Mouse (Mus musculus) limb, embryonic 11.5 days (tissue): ENCODE measurements around the gene Pklr. TPM values are rescaled to one million over a fixed set of nuclear protein-coding genes. Genes with fewer than 3 reads are reported as not detected.
A peak's percentile ranks its signal among the peaks of the same experiment; 100 is the strongest.

Source experiments
- ATAC-seq: fragments of 200-750 bp; cut with Nextera tagmentation; 2 replicates; pipeline ENCODE4 v1.8.0; 2017; ENCODE audit warnings: low read depth; ENCODE audit not compliant: insufficient number of reproducible peaks, low FRiP score, low TSS enrichment
- DNase-seq: peaks from one replicate; pipeline ENCODE4 v3.0.0-alpha.2; 2015; ENCODE audit warnings: low spot score
- H3K27ac ChIP-seq: fragments of 300-500 bp; sonication (generic); replicated peaks from 2 replicates; pipeline ENCODE4 v1.5.1; 2014; ENCODE audit warnings: low read depth, mild to moderate bottlenecking, low read length
- H3K27me3 ChIP-seq: fragments of 300-500 bp; sonication (generic); 2 replicates; pipeline ENCODE4 v1.6.1; 2014; ENCODE audit warnings: mild to moderate bottlenecking, low read length, mixed read lengths; ENCODE audit not compliant: control insufficient read depth, insufficient read depth
- H3K36me3 ChIP-seq: fragments of 300-500 bp; sonication (generic); 2 replicates; pipeline ENCODE4 v1.6.1; 2014; ENCODE audit warnings: mild to moderate bottlenecking, low read length, moderate library complexity, mixed read lengths; ENCODE audit not compliant: control insufficient read depth, insufficient read depth
- H3K4me1 ChIP-seq: fragments of 300-500 bp; sonication (generic); 2 replicates; pipeline ENCODE4 v1.6.1; 2014; ENCODE audit warnings: low read length, mixed read lengths; ENCODE audit not compliant: control insufficient read depth, insufficient read depth
- H3K4me2 ChIP-seq: fragments of 300-500 bp; sonication (generic); 2 replicates; pipeline ENCODE4 v1.6.1; 2014; ENCODE audit warnings: low read depth, mild to moderate bottlenecking, moderate library complexity; ENCODE audit not compliant: severe bottlenecking
- H3K4me3 ChIP-seq: fragments of 300-500 bp; sonication (generic); 2 replicates; pipeline ENCODE4 v1.5.1; 2014; ENCODE audit warnings: low read depth, low read length
- H3K9ac ChIP-seq: fragments of 300-500 bp; sonication (generic); 2 replicates; pipeline ENCODE4 v1.6.1; 2014; ENCODE audit warnings: mild to moderate bottlenecking, low read length
- H3K9me3 ChIP-seq: fragments of 300-500 bp; sonication (generic); 2 replicates; pipeline ENCODE4 v1.6.1; 2016; ENCODE audit warnings: low read length; ENCODE audit not compliant: control insufficient read depth
- WGBS: fragments of 180-500 bp; shearing (Covaris S2); extraction: QIAGEN DNeasy Blood & Tissue Kit; methylation state at CpG from one replicate; pipeline ENCODE4 v1.1.7; 2014; 5-methylcytosine and 5-hydroxymethylcytosine counted together
- polyA plus RNA-seq: library from polyadenylated mRNA; unstranded; fragments of >200 nt; fragmentation: Nextera tagmentation; extraction: Ambion mirVana; gene quantifications from 2 replicates; pipeline ENCODE4 v1.2.1, GENCODE M21; 2014

Gene Pklr
- polyA plus RNA-seq, 1 experiment from 2014 or later: 1.2 TPM

DNA sequence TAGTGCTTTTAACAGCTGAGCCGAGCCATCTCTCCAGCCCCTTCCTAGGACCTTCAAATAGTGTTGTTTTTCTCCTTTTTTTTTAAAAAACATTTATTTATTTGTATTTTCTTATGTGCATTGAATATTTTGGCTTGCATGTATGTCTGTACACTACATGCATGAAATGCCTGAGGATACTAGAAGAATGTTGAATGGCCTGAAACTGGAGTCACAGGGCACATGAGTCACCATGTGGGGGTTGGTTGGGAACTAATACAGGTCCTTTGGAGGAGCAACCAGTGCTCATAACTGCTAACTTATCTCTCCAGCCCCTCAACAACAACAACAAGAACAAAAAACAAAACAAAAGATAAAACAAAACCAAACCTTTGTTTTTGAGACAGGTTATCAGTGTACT, 27.2 kb downstream of the Pklr start:
- peaks cover 7% of the 10 kb centered on the region; the same call in 1 of the 2 replicates for H3K27me3 ChIP-seq
- H3K4me1 ChIP-seq: peaks cover 21% of the 10 kb centered on the region
- no peak for ATAC-seq
- no peak for DNase-seq
- H3K9me3 ChIP-seq: no peaks in the 10 kb centered on the region
- no peak overlapping the region for H3K4me2 ChIP-seq
- H3K9ac ChIP-seq: no peak overlapping the region
- H3K36me3 ChIP-seq: peaks cover under 1% of the 10 kb centered on the region; the same call in 1 of the 2 replicates
- WGBS: 56% methylated on average over 1 of the region's 1 CpGs
- H3K4me3 ChIP-seq: no peak overlapping the region
- H3K27ac ChIP-seq: no peak overlapping the region

DNA sequence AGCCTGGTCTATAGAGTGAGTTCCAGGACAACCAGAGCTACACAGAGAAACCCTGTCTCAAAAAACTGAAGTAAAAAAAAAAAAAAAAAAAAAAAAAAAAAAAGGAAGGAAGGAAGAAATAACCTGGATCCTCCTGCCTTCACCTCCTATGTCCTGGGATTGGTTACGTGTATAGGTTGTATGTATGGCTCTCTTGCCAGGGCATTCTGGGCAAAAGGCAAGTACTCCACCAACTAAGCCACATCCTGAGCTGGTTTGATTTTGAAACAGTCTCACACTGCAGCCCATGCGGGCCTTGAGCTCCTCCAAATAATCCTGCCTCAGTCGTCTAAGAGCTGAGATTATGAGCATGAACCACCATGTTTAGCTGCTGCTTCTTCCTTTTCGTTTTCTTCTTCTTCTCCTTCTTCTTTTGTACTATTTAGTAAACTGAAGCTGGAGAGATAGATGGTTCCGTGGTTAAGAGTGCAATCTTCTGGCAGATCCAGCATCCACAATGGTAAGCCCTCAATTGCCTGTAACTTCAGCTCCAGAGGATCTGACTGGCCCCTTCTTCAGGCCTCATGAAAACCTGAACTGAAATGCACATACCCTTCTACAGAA, 27.8 kb downstream of the Pklr start:
- Histone ChIP-seq H3K27me3 (peaks cover 7% of the 10 kb centered on the region; the same call in 1 of the 2 replicates), H3K4me1 (peaks cover 21% of the 10 kb centered on the region), H3K9me3 (no peaks in the 10 kb centered on the region), H3K36me3 (peaks cover 5% of the 10 kb centered on the region), H3K9ac (peak overlapping the region; percentile 8), H3K4me3 (peak overlapping the region; percentile 61), H3K27ac (no peak overlapping the region), H3K4me2 (peak overlapping the region; percentile 76; the same call in 1 of the 2 replicates)
- no peak for ATAC-seq
- DNase-seq: no peak
- WGBS: 82% methylated on average over 5 of the region's 5 CpGs

DNA sequence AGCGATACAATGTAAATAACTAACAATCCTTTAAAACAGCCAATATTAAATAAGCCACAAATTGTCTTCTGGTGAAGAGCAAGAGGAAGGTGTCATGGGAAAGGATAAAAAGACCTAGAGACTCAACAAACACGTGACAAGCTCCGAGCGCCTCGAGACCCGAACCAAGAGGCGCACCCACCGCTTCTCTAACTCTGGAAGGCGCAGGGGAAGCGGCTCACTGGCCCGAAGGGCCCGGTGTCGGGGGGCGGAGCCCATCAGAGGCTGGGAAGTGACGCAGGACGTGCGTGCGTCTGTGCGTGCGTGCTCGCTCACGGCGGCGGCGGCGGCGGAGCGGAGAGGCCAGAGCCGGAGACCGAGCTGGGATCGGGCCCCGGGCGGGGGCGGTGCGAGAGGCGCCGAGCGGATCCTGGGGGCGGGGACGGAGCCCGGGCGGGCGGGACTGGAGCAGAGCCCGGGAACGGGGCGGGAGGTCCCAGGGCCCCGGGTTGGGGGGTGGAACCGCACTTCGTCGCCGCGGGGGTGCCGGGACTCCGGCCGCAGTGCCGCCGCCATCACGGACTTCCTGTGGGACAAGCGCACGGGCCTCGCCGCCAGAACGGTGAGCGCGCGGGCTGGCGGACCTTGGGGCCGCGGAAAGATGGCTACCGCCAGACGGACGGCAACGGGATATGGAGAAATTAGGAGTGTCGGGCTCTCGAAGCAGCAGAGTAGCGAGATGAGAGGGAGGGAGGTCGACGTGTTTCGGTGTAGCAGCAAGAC, 28.7 kb downstream of the Pklr start, which contains the start of gene Clk2:
Clk2 (plus strand) TSS at position 290 of the 762 bp plus-strand sequence.
- 1% methylated on average over 75 of the region's 79 CpGs for WGBS
- Histone ChIP-seq H3K9ac (peak within 1 kb of the TSS; percentile 92), H3K4me3 (peak within 1 kb of the TSS; percentile 61), H3K36me3 (peaks cover 11% of the 10 kb centered on the region), H3K27me3 (no peaks in the 10 kb centered on the region), H3K27ac (peak within 1 kb of the TSS; percentile 89), H3K9me3 (no peaks in the 10 kb centered on the region), H3K4me2 (peak within 1 kb of the TSS; percentile 76), H3K4me1 (peaks cover 19% of the 10 kb centered on the region)
- ATAC-seq: peak; percentile 95
- DNase-seq: peak; percentile 95

DNA sequence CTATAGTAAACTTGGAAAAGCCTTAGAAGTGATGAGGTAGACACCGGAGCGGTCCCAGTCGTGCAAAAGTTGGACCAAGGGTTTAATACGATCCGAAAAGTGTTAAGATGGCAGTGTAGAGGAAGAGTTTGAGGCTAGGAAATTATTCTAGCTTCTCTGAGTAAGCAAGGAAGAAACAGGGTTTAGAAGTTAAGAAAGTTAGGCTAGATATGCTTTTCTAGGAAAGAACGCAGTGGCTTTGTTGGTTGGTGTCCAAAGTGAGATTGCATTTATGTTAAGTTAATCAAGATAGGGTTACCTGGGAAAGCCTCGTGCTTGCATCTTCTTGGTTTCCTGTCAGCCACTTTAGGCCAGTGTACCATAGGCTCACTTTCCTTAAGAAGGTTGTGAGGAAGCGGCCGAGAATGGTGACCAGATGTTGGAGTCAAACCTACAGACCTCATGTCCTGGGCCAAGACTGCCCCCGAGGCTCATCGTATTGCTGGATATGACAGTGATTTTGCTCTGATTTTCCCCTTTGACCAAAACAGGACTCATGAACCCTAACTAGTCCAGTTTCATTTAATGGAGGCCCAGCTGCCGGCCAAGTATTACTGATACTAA, 29.4 kb downstream of the Pklr start:
- WGBS: 18% methylated on average over 12 of the region's 12 CpGs
- no peak for DNase-seq
- no peak for ATAC-seq

DNA sequence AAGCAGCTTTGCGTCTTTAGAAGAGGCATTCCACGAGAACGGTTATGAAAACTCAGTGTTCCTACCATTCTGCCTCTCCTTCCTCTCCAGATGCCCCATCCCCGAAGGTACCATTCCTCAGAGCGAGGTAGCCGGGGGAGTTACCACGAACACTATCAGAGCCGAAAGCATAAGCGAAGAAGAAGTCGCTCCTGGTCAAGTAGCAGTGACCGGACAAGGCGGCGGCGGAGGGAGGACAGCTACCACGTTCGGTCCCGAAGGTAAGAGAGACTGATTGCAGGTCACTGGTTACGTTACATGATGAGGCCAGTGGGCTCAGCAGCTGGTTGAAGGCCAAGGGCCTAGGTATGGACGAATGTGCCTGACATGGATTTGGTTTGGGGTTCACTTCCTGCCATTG, 31.0 kb downstream of the Pklr start:
- H3K9ac ChIP-seq: no peak overlapping the region
- H3K27ac ChIP-seq: no peak overlapping the region
- no peaks in the 10 kb centered on the region for H3K27me3 ChIP-seq
- H3K4me2 ChIP-seq: no peak overlapping the region
- H3K4me1 ChIP-seq: peaks cover 15% of the 10 kb centered on the region
- ATAC-seq (no peak), DNase-seq (no peak)
- H3K36me3 ChIP-seq: peaks cover 22% of the 10 kb centered on the region
- H3K9me3 ChIP-seq: no peaks in the 10 kb centered on the region
- H3K4me3 ChIP-seq: no peak overlapping the region
- 95% methylated on average over 19 of the region's 19 CpGs for WGBS

More for the DNA sequence above, 29.4 kb downstream of the Pklr start:
- Histone ChIP-seq H3K27ac (peak overlapping the region; percentile 89), H3K4me2 (peak overlapping the region; percentile 76), H3K9me3 (no peaks in the 10 kb centered on the region), H3K9ac (peak overlapping the region; percentile 92), H3K4me1 (peaks cover 15% of the 10 kb centered on the region), H3K36me3 (peaks cover 17% of the 10 kb centered on the region), H3K27me3 (no peaks in the 10 kb centered on the region), H3K4me3 (peak overlapping the region; percentile 61)

DNA sequence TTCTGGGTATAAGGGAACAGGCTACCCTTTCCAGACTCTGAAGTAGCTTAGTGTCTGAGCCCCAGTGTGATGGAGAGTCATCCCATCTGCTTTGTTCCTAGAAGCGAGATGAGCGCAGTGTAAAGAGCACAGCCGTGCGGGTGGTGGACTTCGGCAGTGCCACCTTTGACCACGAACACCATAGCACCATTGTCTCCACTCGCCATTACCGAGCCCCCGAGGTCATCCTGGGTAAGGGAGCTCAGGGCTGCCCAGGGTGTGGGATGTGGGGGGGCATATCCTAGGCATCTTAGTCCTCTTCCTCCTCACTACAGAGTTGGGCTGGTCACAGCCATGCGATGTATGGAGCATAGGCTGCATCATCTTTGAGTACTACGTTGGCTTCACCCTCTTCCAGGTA, 38.9 kb downstream of the Pklr start:
- Histone ChIP-seq H3K27ac (no peak overlapping the region), H3K9ac (no peak overlapping the region)
- DNase-seq: no peak

DNA sequence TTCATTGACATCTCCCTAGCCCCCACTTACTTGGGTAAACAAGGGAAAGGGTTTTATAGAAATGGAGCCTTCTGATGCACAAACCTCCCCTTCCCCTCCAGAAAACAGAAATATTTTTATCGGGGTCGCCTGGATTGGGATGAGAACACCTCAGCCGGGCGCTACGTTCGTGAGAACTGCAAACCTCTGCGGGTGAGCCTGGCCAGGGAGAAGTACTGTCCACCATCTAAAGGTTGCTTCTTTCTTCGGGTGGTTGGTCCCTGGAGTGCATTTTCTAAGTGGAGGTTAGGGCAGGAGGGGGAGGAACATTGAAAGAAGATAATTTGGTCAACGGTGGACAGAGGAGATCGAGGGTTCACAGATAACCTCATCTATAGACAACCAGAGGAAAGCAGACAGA, 39.6 kb downstream of the Pklr start:
- Histone ChIP-seq H3K36me3 (peaks cover 30% of the 10 kb centered on the region), H3K27ac (no peak overlapping the region), H3K27me3 (no peaks in the 10 kb centered on the region), H3K4me1 (0 out of 2 replicates have a peak, but pooled peaks cover 6% of the 10 kb centered on the region), H3K9ac (no peak overlapping the region), H3K9me3 (no peaks in the 10 kb centered on the region), H3K4me2 (no peak overlapping the region), H3K4me3 (no peak overlapping the region)
- no peak for ATAC-seq
- no peak for DNase-seq
- 93% methylated on average over 10 of the region's 10 CpGs for WGBS

More for the DNA sequence above, 38.9 kb downstream of the Pklr start:
- ATAC-seq: no peak
- no peak overlapping the region for H3K4me2 ChIP-seq
- H3K4me1 ChIP-seq: 0 out of 2 replicates have a peak, but pooled peaks cover 6% of the 10 kb centered on the region
- H3K9me3 ChIP-seq: no peaks in the 10 kb centered on the region
- H3K27me3 ChIP-seq: no peaks in the 10 kb centered on the region
- H3K4me3 ChIP-seq: no peak overlapping the region
- 94% methylated on average over 11 of the region's 11 CpGs for WGBS
- H3K36me3 ChIP-seq: peaks cover 35% of the 10 kb centered on the region

DNA sequence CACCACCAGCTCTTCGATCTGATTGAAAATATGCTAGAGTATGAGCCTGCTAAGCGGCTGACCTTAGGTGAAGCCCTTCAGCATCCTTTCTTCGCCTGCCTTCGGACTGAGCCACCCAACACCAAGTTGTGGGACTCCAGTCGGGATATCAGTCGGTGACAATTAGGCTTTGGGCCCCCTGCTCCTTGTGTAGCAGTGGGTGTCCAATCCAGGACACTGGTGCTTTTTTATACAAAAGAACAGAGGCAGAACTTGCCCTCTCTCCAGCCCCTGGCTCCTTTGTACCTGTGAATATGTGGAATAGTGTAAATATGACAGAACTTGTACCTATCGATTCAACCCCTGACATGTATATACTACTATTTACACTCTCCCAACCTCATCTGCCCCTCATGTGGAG, 40.5 kb downstream of the Pklr start:
- WGBS: 89% methylated on average over 7 of the region's 7 CpGs
- Histone ChIP-seq H3K27me3 (no peaks in the 10 kb centered on the region), H3K9me3 (no peaks in the 10 kb centered on the region), H3K4me1 (0 out of 2 replicates have a peak, but pooled peaks cover 6% of the 10 kb centered on the region), H3K27ac (no peak overlapping the region), H3K9ac (no peak overlapping the region), H3K4me2 (no peak overlapping the region; the same call in 1 of the 2 replicates), H3K4me3 (no peak overlapping the region), H3K36me3 (peaks cover 31% of the 10 kb centered on the region)
- ATAC-seq (no peak; the same call in 1 of the 2 replicates), DNase-seq (no peak)
